Mouse (Mus musculus) granulocyte monocyte progenitor cell, adult 5-6 weeks (primary cell): ENCODE results near the gene Ift20. TPM values are rescaled to one million over a fixed set of nuclear protein-coding genes. Genes with fewer than 3 reads are reported as not detected.
"Not testable (repeated sequence)": the region's sequence is repeated elsewhere in the genome, so short reads cannot be mapped to it uniquely, and the experiment has no call there.

Experiments
- ATAC-seq: replicated peaks from 2 replicates; pipeline ENCODE4 v1.8.0; 2016; ENCODE audit warnings: mild to moderate bottlenecking, moderate TSS enrichment, inconsistent platforms; ENCODE audit not compliant: poor library complexity, severe bottlenecking
- total RNA-seq, 2 experiments: library from RNA; stranded (forward) in 1 of 2; stranded (reverse) in 1 of 2; fragments of 200-712, 200-1000 nt in 1 of 2; fragments of >200 nt in 1 of 2; fragmentation: Nextera tagmentation in 1 of 2; gene quantifications; 2 replicates each; pipeline ENCODE4 v1.2.3; 2014 to 2017

Ift20 gene
- total RNA-seq, 2 experiments from 2014 or later = 81.0 to 138 TPM

DNA sequence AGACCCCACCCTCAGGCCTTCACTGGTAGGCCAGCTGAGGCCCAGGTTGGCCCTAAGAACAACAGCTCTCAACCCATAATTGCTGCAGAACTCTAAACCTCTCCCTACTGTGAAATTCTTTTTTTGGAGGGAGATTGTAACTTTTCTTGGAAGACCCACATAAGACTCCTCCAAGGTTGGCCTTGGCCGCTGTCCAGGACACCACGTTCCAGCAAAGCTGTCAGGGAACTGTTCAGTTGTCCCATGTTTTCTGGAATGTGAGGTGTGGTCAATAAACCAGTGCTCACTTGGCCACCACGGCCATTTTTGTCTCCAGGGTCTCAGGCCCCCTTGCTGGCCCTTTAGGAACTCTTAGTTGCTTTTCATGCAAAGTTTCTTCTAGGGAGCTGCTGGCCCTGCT is 14.3 kb upstream of the Ift20 start:
- ATAC-seq = no peak

GRCm38 (mm10) chr11:78522481-78522997 is 13.6 kb upstream of the Ift20 start:
- no peak for ATAC-seq

DNA sequence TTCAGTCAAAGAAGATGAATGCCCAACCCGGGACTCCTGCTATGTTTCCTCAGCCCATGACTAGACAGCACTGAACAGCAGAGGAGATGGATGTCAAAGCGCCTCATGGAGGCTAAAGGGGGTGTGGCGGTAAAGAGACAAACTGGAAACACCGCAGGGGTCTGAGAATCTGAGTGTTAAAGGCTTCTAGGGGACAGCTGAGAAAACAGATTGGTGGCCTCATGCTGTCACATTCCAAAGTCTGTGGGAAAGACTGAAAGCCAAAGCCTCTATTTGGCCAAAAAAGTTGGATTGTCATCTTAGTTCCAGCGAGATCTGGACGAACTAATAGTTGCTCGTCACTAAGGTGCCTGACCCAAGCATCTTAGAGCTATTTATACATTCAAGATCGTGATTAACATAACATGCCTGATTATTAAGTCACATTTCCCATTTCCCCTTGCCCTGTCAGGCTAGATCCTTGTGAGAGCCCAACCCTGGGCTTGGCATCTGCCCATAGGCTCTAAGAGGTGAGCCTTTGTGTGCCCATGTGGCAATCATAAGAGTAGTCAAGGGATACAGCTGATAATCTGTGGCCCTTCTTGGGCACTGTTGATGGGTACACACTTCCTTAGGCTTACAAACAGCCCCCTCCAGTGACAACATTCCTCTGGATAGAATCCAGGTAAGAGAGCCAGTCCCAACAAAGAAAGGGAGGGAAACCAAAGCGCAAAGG is 12.8 kb upstream of the Ift20 start:
- no peak for ATAC-seq

DNA sequence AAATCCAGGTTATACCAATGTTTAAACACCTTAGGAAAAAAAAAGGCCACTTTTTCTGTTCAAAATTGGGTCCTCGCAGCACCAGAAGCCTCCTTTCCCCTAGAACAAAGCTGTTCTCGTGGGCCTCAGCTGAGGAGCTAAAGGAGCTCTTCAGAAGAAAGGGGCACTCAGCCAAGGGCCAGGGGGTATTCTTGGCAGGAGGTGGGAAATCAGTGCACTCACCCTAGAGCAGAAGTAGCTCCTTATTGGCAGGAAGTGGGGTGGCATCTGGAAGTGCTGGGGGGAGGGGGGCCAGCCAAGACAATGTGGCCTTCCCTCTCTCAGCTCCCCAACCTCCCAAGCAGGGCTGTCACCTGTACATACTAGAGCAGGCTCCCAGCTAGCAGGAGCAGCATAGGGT is 11.3 kb upstream of the Ift20 start:
- no peak for ATAC-seq

DNA sequence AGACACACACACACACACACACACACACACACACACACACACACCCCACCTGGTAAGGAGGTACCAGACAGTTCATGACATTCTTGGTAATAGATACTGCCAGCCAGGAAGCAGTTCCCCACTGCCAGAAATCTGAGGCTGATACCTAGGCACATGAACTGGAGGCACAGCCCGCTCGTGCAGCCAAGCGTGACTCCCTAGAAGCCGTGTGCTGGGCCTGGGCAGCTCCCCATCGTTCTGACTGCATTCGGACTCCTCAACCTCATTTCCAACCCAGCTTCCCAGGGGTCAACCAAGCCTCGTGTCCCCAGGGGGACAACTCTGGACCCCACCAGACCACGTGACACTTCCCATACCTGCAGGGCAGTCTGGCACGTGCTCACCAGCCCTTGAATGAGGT is 7.4 kb upstream of the Ift20 start:
- ATAC-seq = no peak

DNA sequence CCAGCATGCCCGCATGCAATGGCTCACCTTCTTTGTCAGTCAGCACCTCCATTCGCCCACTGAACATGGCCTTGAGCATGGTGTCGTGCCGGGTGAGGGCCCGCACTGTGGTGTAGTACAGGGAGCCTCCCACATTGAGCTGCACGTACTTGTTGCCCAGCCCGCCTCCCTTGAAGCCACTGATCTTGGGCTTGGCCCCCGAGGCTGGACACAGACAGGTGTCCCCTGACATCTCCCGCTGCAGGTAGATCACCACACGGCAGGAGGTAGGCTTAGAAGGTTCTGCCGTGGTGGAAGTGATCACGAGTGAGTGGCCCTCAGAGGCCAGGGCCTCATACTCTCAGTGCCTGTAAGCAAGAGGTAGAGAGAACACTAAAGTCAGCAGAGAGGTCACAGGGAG is 6.2 kb upstream of the Ift20 start:
- ATAC-seq = no peak

DNA sequence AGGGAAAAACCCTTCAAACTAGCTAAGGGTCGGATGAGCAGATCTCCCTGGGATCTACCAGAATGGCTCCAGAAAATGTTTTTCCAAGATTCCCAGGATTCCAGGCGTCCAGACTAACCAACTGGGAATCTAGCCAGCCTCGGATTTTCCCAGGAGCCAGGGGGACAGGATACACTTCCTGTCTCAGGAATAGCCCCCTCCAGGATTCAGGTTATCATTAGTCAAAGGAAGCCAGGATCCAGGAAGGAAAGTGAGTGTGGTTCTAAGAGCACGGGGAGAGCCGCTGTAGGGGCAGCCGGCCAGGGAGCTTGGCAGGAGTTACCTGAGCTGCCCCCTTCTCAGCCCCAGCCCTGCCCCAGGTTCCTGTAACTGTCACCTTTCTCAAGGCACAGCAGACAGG is 5.1 kb upstream of the Ift20 start:
- no peak for ATAC-seq

DNA sequence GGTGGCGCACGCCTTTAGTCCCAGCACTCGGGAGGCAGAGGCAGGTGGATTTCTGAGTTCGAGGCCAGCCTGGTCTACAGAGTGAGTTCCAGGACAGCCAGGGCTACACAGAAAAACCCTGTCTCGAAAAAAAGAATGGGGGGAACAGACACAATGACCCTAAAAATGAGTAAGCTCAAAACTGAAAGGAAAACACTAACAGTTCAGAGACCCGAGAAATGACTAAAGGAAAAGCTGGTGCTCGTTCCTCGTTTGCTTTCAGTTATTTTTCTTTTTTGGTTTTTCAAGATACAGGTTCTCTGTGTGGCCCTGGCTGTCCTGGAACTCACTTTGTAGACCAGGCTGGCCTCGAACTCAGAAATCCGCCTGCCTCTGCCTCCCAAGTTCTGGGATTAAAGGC is 4.6 kb upstream of the Ift20 start:
- ATAC-seq = not testable (repeated sequence)

DNA sequence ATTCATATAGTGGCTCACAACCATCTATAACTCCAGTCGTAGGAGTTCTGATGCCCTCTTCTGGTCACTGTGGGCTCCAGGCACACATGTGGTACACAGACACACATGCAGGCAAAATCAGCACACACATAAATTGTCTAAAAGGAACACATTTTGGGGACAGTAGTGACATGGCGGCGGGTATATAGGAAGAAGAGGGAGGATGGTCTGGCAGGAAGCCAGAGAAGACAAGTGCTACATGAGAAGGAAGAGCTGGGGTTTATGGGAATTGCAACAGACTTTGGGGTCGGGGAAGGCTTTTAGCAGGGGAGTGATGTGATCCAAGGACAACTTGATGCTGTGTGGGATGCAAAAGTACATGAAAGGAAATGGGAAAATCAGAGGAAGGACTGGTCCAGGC is 1.6 kb upstream of the Ift20 start:
- no peak for ATAC-seq

DNA sequence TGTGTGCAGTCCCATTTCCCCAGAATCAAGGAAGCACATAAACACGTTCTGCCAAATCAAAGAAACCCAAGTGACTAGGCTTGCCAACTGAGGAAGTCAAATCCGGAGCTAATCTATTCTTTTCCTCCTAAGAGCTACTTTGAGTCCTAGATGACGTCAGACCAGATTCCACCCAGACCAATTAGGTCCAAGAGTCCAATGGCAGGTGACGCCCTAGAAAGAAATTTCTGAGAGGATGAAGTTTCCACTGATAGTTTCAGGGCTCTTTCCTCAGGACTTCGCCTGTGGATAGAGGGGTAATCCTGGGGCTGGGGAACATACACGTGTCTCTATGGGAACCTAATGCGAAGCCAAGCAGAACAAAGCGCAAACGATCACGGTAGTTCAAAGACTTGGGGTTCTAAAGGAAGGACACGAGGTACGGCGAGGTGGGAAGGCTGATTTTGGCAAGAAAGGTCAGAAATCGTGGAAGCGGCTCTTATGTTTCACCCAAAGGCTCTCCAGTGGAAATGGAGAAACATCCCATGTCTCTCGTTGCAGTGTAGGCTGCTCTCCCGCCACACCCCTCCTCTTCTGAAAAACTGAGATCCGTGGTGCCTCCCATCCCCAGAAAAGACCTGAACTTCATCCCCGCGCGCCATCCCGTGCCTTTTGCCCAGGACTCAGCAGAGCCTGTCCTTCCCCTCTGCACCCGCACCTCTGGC is 633 bp upstream of the Ift20 start:
- ATAC-seq = peak; percentile 26

GRCm38 (mm10) chr11:78536690-78537084 is 526 bp downstream of the Ift20 start:
- ATAC-seq = no peak

GRCm38 (mm10) chr11:78540358-78540757 is 4.2 kb downstream of the Ift20 start:
- ATAC-seq = no peak

- ATAC-seq = no peak
These were observed 8.4 kb downstream of the Ift20 start for GRCm38 (mm10) chr11:78544449-78545111.

- 0 out of 2 replicates have a peak, but pooled peaks have one; percentile 44 for ATAC-seq
These were observed 9.0 kb downstream of the Ift20 start for GRCm38 (mm10) chr11:78545181-78545580.

- no peak for ATAC-seq
These were observed 11.7 kb downstream of the Ift20 start for GRCm38 (mm10) chr11:78547718-78548460.

GRCm38 (mm10) chr11:78549491-78549987 is 13.4 kb downstream of the Ift20 start:
- ATAC-seq = peak; percentile 33

DNA sequence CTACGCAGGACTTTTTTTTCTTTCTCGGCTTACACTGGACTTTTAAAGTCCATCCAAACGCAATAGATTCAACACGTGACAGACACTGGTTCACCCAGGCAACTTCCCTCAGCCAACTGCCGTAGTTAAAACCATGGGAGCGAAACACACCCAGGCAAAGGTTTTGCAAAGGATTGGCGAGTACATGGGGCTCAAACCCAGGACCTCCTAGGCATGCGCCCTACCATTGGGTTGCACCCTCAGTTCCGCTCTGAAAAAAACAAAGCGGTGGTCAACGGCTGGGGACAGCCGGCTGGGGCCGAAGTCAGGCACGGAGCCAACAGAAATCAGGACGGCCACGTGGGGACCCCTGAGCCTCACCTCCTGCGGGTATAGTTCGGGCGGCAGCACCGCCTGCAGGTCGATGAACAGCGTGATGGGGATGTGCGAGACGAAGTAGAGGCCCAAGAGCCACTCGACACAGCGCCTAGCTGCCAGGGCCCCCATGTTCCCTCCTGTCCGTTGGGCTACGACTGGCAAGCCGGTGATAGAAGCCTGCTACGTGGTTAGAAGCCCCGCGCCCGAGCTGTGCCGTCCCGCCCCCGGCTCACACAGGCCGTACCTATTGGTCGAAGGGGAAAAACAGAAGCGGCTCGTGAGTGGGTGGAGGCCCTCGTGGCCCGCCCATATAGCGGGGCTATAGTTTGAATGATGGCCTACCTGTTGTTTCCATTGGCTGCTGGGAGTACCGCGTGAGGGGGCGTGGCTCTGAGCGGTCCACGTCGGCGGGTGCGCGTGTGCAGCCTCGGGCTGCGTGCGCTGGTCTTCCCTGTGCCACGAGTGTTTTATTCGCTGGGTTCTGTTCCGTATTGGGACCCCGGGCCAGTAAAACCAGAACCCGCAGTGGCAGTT is 14.3 kb downstream of the Ift20 start, which contains the start of gene Tmem97:
TSS of gene Tmem97 (minus strand) at position 610 of the 891 bp plus-strand sequence.
- peak; percentile 97 for ATAC-seq

- ATAC-seq = no peak
These were observed 14.9 kb downstream of the Ift20 start for GRCm38 (mm10) chr11:78551059-78551398.

DNA sequence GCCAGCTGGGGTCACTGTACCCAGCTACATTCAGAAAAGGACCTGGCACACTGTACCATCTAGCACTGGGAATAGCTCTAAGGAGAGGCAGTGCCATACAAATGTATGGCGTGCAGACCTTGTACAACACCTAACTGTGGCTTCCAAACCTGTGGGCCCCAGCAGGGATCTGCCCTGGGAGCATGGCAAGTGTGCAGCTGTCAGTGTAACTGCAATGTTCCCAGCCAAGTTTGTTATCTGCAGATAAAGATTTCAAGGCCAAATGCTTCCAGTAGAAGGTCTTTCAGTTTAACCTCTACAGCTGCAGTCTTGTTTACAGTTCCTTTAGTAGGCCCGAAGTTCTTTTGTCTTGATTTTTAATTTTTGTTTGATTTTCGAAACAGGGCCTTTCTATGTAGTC is 19.5 kb downstream of the Ift20 start:
- ATAC-seq = no peak
